Mouse (Mus musculus) left cerebral cortex, postnatal 25 days (tissue): ENCODE measurements around the gene Tmem246. TPM values are rescaled to one million over a fixed set of nuclear protein-coding genes. Genes with fewer than 3 reads are reported as not detected.
A peak's percentile ranks its signal among the peaks of the same experiment; 100 is the strongest.
"Not testable (repeated sequence)": the region's sequence is repeated elsewhere in the genome, so short reads cannot be mapped to it uniquely, and the experiment has no call there.

ENCODE experiments used
- DNase-seq, 2 experiments: peaks; one replicate each; pipeline ENCODE4 v3.0.0; 2022; ENCODE audit warnings: low spot score in 2 of 2, mixed read lengths in 1 of 2
- intact Hi-C: fragments of 180-260 bp; cut with DNase I; formaldehyde crosslinking; loops from one replicate; pipeline ENCODE4 v1.15.1; 2025
- total RNA-seq, 2 experiments: library from RNA; stranded (reverse); gene quantifications; 2 replicates each; pipeline ENCODE4 v1.2.3; 2021

Gene Tmem246
- total RNA-seq, result 10 to 100 TPM; 63.8 to 66.7 TPM

DNA sequence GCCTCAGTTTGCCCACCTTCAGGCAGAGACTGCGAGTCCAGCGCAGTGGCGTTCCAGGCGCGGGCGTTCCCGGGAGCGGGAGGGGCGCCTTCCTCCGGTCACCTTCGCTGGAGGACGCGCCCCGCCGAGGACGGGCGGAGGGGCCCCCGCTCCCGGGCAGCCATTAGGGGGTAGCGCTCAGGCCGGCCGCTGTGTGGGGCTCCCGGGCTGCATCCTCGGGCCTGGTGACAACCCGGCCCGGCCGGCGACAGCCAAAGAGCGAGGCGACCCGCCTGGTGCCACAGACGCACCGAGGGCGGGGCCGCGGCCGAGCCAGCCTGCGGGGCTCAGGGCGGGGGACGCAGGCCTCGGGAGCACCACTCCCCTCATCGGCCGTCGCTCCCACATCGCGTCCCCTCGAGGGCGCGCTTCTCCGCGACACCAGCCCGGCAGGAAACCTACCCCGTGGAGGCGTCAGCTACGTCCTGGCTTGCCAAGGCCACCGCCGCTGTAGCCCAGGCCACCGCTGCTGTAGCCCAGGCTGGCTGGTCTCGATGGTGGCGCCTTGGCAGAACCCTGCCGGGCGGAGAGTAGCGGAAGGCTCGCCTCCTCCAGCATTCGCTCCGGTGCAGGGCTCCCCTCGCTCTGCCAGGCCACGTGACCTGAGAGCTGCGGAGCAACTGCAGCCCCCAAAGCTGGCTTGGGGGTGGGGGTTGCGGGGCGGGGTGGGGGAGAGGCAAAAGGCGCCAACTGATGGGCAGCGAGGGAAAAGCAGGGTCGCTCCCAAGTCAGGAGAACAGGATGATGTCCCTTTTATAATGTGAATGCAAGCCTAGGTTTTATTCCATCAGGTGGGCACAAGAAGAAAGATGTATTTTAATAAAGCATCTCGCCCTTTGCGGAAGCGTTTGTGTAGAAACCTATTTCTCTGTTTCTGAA lies at the start of gene Tmem246:
Gene Tmem246, minus strand, starts transcription at position 694 of the 918 bp plus-strand sequence.
- peak; percentile 75 to 79 for DNase-seq
- intact Hi-C loops, result loop anchor here (1.0 to 2.0 kb wide), 2 partner anchors 29 to 75 kb away; no protein-coding TSS in a partner anchor

GRCm38 (mm10) chr4:49639913-49640312 lies 42.2 kb upstream of the Tmem246 start:
- intact Hi-C loops, result no loop called here
- DNase-seq, result no peak

GRCm38 (mm10) chr4:49637821-49638220 lies 40.1 kb upstream of the Tmem246 start:
- DNase-seq, result no peak
- intact Hi-C loops, result no loop called here

DNA sequence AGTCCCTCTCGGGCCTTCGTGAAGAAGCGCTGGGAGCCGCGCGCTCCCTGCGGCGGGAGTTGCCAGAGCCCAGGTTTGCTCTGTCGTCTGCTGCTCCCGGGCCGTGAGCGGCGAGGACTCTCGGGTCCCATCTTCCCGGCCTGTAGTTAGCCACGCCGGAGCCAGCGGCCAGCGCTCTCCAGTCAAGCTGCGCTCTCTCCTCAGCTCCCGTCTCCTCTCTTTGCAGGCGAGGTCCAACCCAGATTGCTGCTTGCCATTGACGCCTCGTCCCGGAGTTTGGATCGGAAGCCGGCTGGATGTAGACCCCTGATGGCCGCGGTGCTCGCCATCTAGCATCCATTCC lies 34.4 kb upstream of the Tmem246 start:
- intact Hi-C loops, result loop anchor here (5.0 kb wide), 1 partner anchor 110 kb away; the partner anchor contains the start of genes Mrpl50 and Zfp189
- DNase-seq, result no peak

DNA sequence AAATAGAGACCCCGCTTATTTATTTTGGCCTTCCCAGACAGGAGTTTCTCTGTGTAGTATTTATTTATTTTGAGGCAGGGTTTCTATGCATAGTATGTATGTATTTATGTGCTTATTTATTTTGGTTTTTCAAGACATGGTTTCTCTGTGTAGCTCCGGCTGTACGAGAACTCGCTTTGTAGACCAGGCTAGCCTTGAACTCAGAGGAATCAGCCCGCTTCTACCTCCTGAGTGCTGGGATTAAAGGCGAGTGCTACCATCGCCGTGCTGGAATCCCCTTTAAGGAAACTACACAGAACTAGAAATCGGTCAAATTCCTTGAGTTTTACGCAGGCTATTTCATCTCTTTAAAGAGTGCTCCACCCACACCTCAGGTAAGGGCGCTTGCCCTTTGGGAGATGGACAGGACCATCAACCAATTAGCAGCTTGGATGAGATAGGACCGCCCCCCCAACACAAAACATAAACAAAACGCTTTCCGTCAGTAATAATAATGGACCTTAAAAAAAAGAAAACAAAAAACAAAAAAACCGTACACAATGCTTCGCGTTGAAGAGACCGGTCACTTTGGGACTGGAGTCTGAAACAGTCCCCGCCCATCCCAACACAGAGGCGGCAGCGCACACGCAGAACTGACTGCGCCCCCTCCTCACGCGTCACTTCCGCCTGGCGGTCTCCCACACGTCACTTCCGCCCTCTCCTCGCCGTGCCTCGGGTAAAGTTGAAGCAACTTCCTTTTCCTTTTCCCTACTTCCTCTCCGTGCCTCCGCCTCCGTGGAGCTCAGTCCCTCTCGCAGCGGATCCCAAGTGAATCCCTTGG lies 33.9 kb upstream of the Tmem246 start, which contains the start of gene Rnf20:
Gene Rnf20, plus strand, starts transcription at position 688 of the 820 bp plus-strand sequence.
- DNase-seq, result peak; percentile 96 to 98
- intact Hi-C loops, result loop anchor here (5.0 kb wide), 1 partner anchor 109 kb away; the partner anchor contains the start of genes Mrpl50 and Zfp189

DNA sequence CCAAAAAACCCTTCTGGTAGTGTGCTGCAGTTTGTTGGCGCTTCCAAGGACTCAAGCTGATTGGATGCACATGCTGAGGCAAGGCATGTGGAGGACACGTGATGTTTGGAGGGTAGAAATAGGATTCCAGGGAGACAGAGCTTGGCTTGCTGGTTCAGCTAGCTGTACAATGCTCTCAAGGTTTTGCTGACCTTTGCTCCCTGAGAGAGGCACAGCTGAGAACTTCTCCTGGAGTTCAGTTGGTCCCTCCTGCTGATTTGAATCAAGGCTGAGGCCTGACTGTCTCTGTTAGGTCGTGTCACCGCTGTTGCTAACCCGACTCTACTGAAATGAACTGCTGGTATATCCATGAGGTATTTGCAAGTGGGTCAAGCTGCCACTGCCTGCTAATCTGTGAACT lies 31.3 kb upstream of the Tmem246 start:
- DNase-seq, result no peak
- intact Hi-C loops, result loop anchor here (5.0 kb wide), 1 partner anchor 937 kb away; no protein-coding TSS in a partner anchor

GRCm38 (mm10) chr4:49626973-49627372 lies 29.3 kb upstream of the Tmem246 start:
- intact Hi-C loops, result loop anchor here (1.0 to 5.0 kb wide), 3 partner anchors 30 to 935 kb away; partner anchors contain the start of gene Tmem246
- peak; percentile 83 to 89 for DNase-seq

GRCm38 (mm10) chr4:49624969-49625368 lies 27.3 kb upstream of the Tmem246 start:
- not testable (repeated sequence) for DNase-seq
- intact Hi-C loops, result loop anchor here (5.0 kb wide), 1 partner anchor 933 kb away; no protein-coding TSS in a partner anchor

DNA sequence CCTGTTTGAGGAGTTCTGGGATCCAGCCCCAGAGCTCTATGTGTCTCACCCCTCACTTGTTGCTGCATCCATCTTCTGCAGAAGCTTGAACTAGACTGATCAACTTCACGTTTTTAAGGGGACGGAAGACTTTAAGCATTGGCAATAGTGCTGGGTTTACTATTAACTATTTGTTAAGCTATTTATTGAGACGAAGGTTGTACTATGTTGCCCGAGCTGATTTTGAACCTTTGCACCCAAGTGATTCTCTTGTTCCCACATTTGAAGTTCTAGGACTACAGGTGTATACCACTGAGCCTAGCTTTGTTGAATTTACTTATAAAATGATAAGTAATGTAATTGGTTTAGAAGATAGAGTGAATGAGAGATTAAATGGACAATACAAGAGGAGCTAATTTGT lies 26.2 kb upstream of the Tmem246 start:
- intact Hi-C loops, result no loop called here
- DNase-seq, result no peak

DNA sequence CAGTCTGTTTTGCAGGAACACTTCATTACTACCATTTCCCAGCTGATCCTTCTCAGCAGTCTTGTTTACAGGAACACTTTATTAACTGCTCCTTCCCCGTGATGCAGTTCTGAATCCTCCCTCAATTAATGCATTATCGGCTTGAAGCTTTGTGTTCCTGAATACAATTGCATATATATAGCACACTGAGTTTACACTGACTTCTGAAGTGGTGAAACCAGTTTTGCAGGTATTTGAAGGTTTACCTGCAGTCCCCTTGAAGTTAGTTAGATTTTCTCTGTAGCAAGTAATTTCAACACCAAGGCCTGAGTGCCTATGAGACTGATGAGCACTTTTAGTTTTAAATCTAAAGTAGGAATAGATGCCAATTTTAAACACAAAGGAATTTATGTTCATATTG lies 24.6 kb upstream of the Tmem246 start:
- no peak for DNase-seq
- intact Hi-C loops, result no loop called here

GRCm38 (mm10) chr4:49619861-49620260 lies 22.2 kb upstream of the Tmem246 start:
- DNase-seq, intact Hi-C loops: not testable (repeated sequence)

DNA sequence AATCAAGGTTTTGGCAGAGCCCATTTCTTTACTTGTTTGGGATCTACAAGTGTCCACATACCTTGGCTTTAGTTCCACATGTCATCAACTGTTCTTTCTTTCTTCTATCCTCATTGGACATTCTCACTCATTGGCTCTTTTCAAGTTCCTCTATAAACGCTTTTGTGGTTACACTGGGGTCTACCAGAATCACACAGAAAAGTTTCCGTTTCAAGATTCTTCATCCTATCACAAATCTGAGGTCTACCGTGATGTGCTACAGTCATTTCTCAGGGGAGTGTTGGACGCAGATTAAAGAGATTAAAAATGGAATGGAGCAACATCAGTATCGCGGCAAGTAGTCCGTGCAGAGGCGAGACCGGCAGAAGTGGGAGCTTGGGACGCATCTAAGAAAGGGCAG lies 19.2 kb upstream of the Tmem246 start:
- intact Hi-C loops, result no loop called here
- DNase-seq, result no peak

GRCm38 (mm10) chr4:49605459-49605858 lies 7.8 kb upstream of the Tmem246 start:
- intact Hi-C loops, result no loop called here
- DNase-seq, result no peak

- intact Hi-C loops, result no loop called here
- no peak for DNase-seq
Measured at GRCm38 (mm10) chr4:49604616-49605015, 6.9 kb upstream of the Tmem246 start.

- no peak for DNase-seq
- intact Hi-C loops, result no loop called here
Measured at GRCm38 (mm10) chr4:49604016-49604546, 6.4 kb upstream of the Tmem246 start.

DNA sequence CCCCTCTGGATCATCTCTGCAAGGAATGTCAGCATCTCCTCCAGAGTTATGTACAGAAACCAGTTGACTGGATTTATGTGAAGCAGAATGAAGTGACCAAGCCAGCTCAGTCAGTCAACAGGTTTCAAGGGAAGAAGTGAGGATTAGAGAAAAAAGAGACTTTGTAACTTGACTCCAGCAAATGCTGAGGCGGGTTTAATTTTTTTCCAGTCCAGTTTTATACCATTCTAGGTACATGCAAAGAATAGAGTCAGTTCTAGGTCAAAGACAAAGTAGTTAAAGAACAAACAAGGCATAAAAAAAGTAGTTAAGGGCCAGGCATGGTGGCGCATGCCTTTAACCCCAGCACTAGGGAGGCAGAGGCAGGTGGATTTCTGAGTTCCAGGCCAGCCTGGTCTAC lies 5.5 kb upstream of the Tmem246 start:
- no peak for DNase-seq
- intact Hi-C loops, result no loop called here

DNA sequence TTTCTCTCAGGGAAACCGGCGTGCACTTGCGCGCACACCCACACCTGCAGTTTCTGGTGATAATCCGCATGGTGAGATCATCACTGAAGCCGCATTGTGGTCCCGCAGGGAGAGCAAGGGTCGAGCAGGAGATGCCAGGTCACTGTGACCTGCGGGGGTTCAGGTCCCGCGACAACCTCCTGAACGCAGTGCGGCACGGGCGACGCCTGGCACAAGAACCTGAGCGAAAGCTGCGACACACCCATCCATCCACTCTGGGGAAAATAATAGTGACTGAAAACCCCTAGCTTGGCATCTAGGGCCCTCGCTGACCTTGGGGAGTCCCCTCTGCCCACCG lies 862 bp downstream of the Tmem246 start:
- peak; percentile 31 to 41 for DNase-seq
- intact Hi-C loops, result loop anchor here (1.0 to 2.0 kb wide), 2 partner anchors 30 to 75 kb away; no protein-coding TSS in a partner anchor

DNA sequence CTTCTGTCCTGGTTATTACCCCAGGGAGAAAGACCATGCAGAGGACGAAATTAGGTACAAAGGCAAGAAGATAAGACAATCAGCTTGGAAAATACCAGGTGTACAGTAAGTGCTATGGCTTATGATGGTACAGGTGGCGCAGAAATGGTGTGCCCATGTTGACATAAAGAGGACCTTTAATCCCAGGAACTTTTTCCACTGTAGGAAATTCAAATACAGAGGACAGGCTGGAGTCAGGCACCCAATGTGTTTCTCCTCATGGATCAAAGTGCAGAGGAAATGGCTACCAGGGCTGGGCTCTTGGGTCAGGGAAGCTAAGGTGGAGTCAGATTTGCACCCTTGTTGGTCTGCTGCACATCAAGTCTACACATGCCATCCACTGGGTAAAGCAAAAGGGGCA lies 7.5 kb downstream of the Tmem246 start:
- no peak for DNase-seq
- intact Hi-C loops, result no loop called here

DNA sequence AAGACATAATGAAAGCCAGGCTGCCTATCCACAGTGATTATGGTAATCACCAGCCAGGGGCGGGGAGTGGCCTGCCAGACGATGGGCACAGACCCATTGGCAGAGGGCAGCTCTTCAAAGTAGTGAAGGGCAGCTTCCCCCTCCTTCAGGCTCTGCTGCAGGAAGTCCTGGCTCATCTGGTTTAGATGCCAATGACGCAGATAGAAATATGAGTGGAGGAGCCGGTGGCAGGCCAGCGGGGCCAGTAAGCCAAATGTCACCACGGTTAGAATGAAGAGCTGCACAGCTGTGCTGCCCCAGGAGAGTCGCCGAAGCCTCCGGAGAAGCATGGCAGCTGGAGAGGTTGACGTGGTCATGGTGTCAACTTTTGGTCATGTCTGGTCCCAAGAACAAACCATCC lies 10.9 kb downstream of the Tmem246 start:
- intact Hi-C loops, result no loop called here
- no peak for DNase-seq
